Mouse (Mus musculus) gonadal fat pad, adult 2 months (tissue): ENCODE measurements around the gene Plekhg3. TPM values are rescaled to one million over a fixed set of nuclear protein-coding genes. Genes with fewer than 3 reads are reported as not detected.

Source experiments
- DNase-seq: peaks from one replicate; pipeline ENCODE4 v3.0.0-alpha.2; 2012; ENCODE audit warnings: low read depth
- polyA plus RNA-seq: library from polyadenylated mRNA; depleted of rRNA; stranded (reverse); fragments of >200 nt; gene quantifications from 2 replicates; pipeline ENCODE4 v1.2.3, GENCODE M21; 2012; rRNA removed

Plekhg3 gene
- polyA plus RNA-seq, 1 experiment: 34.0 TPM

- DNase-seq: no peak
These were observed 89.2 kb downstream of the Plekhg3 start for GRCm38 (mm10) chr12:76619847-76620246.

GRCm38 (mm10) chr12:76623374-76623773, 92.7 kb downstream of the Plekhg3 start:
- DNase-seq: no peak

Other genes with a start within 250 kb of the Plekhg3 start
- 0.32 and 0.41 TPM in 2 replicates for gene Akap5, start 206.0 kb upstream of the Plekhg3 start, polyA plus RNA-seq
- 8.9 and 10.1 TPM in 2 replicates for gene Zbtb25, start 161.3 kb upstream of the Plekhg3 start, polyA plus RNA-seq
- gene Zbtb1, start 160.6 kb upstream of the Plekhg3 start, polyA plus RNA-seq: 2.9 and 3.7 TPM in 2 replicates
- gene Hspa2, start 126.7 kb upstream of the Plekhg3 start, polyA plus RNA-seq: 30.2 and 45.9 TPM in 2 replicates
- 4.0 and 5.8 TPM in 2 replicates for gene Ppp1r36, start 113.4 kb upstream of the Plekhg3 start, polyA plus RNA-seq
- gene Sptb, start 179.7 kb downstream of the Plekhg3 start, polyA plus RNA-seq: 3.5 and 4.1 TPM in 2 replicates
- 78.5 and 91.2 TPM in 2 replicates for gene Churc1, start 234.6 kb downstream of the Plekhg3 start, polyA plus RNA-seq
- gene Fntb, start 234.7 kb downstream of the Plekhg3 start, polyA plus RNA-seq: 24.9 and 28.5 TPM in 2 replicates